Mouse (Mus musculus) lung, embryonic 16.5 days (tissue): ENCODE results near the gene Evx1. TPM values are rescaled to one million over a fixed set of nuclear protein-coding genes. Genes with fewer than 3 reads are reported as not detected.

Source experiments
- ATAC-seq: fragments of 200-750 bp; cut with Nextera tagmentation; 2 replicates; pipeline ENCODE4 v1.8.0; 2017; ENCODE audit warnings: low read depth, mild to moderate bottlenecking, moderate library complexity
- H3K27ac ChIP-seq: fragments of 300-500 bp; sonication (generic); 2 replicates; pipeline ENCODE4 v1.5.1; 2014; ENCODE audit warnings: mild to moderate bottlenecking, control low read depth, low read length
- H3K27me3 ChIP-seq: fragments of 300-500 bp; sonication (generic); 2 replicates; pipeline ENCODE4 v1.6.1; 2014; ENCODE audit warnings: low read depth, low read length, mixed read lengths; ENCODE audit not compliant: control insufficient read depth, insufficient read depth
- H3K36me3 ChIP-seq: fragments of 300-500 bp; sonication (generic); 2 replicates; pipeline ENCODE4 v1.6.1; 2014; ENCODE audit warnings: low read length; ENCODE audit not compliant: control insufficient read depth, insufficient read depth
- H3K4me1 ChIP-seq: fragments of 300-500 bp; sonication (generic); replicated peaks from 2 replicates; pipeline ENCODE4 v1.6.1; 2014; ENCODE audit warnings: low read length, mixed read lengths; ENCODE audit not compliant: control insufficient read depth, insufficient read depth
- H3K4me2 ChIP-seq: fragments of 300-500 bp; sonication (generic); 2 replicates; pipeline ENCODE4 v1.6.1; 2014; ENCODE audit warnings: low read depth, low read length, control low read depth
- H3K4me3 ChIP-seq: fragments of 300-500 bp; sonication (generic); 2 replicates; pipeline ENCODE4 v1.5.1; 2014; ENCODE audit warnings: mild to moderate bottlenecking, low read length, control low read depth
- H3K9ac ChIP-seq: fragments of 300-500 bp; sonication (generic); 2 replicates; pipeline ENCODE4 v1.6.1; 2014; ENCODE audit warnings: low read length, control low read depth
- H3K9me3 ChIP-seq: fragments of 300-500 bp; sonication (generic); 2 replicates; pipeline ENCODE4 v1.6.1; 2016; ENCODE audit warnings: low read length; ENCODE audit not compliant: control insufficient read depth
- WGBS: fragments of 180-500 bp; shearing (Covaris S2); extraction: QIAGEN DNeasy Blood & Tissue Kit; methylation state at CpG from one replicate; pipeline ENCODE4 v1.1.7; 2014; 5-methylcytosine and 5-hydroxymethylcytosine counted together
- polyA plus RNA-seq: library from polyadenylated mRNA; unstranded; fragments of >200 nt; fragmentation: Nextera tagmentation; extraction: Ambion mirVana; gene quantifications from 2 replicates; pipeline ENCODE4 v1.2.1, GENCODE M21; 2015

Gene Evx1
- polyA plus RNA-seq, 1 experiment from 2014 or later = not detected

DNA sequence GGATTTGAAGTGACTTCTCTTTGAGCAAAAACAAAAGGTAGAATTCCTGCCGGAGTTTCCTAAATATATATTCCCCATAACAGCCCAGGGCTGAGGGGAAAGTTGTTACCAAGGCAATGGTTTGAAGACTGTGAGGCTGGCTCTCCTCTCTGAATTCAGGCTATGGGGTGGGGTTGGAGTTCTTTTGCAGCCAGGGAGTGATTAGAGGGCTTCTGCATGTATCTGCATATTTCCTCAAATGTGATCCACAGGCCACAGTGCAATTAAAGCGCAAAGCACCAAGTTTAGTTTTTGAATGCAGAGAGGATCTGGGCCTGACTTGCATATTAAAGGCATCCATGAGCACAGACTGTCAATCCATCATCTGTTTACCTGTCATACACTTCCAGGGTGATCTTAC is 52.7 kb downstream of the Evx1 start:
- no peak overlapping the region for H3K9ac ChIP-seq
- H3K27ac ChIP-seq = no peak overlapping the region
- no peaks in the 10 kb centered on the region for H3K9me3 ChIP-seq
- H3K4me2 ChIP-seq = no peak overlapping the region
- H3K4me1 ChIP-seq = peaks cover 5% of the 10 kb centered on the region
- no peaks in the 10 kb centered on the region for H3K36me3 ChIP-seq
- H3K27me3 ChIP-seq = no peaks in the 10 kb centered on the region
- ATAC-seq = no peak
- no peak overlapping the region for H3K4me3 ChIP-seq
- 82% methylated on average over 2 of the region's 2 CpGs for WGBS

DNA sequence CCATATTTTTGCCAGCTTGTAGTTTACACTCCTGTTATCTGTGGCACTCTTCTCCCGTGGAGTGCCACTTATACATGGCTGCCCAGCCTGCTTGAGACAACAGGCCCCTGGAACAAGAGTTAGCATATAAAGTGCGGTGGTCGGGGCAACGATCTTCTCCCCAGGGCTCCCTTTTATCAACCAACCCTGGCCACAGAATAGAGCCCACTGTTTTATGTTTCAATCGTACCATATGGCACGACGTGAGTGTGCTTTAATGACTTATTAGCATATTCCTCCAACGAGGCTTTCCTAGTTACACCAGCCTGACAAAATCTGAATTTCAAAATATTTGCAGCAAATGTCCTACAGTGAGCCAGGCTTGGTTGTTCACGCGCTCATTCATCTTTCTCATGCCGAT is 53.2 kb downstream of the Evx1 start:
- no peak overlapping the region for H3K4me3 ChIP-seq
- no peak overlapping the region for H3K9ac ChIP-seq
- no peaks in the 10 kb centered on the region for H3K27me3 ChIP-seq
- H3K4me2 ChIP-seq = no peak overlapping the region
- WGBS = 59% methylated on average over 11 of the region's 11 CpGs
- H3K9me3 ChIP-seq = no peaks in the 10 kb centered on the region
- no peak for ATAC-seq
- H3K4me1 ChIP-seq = peaks cover 5% of the 10 kb centered on the region
- H3K36me3 ChIP-seq = no peaks in the 10 kb centered on the region
- no peak overlapping the region for H3K27ac ChIP-seq

DNA sequence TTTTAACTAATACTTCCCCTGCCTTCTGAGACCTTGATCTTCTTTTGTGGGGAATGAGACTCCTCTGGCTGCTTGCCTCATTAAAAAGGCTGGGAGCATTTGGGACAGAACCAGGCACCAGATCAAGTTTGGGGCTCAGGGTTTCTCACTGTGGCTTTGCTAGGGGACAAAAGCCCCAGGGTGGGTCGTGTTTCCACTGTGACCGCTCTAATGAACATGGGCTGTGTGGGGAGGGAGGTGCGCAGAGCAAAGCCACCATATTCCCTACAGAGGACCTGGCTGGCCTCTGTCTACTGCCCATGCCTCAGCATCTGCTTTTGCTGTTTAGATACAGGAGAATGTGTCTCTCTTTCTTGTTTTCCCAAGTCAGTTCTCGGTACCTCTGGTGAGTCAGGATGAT is 53.8 kb downstream of the Evx1 start:
- Histone ChIP-seq H3K27me3 (no peaks in the 10 kb centered on the region), H3K4me3 (no peak overlapping the region), H3K4me1 (peaks cover 5% of the 10 kb centered on the region), H3K27ac (no peak overlapping the region), H3K9me3 (no peaks in the 10 kb centered on the region), H3K4me2 (no peak overlapping the region), H3K36me3 (no peaks in the 10 kb centered on the region), H3K9ac (no peak overlapping the region)
- ATAC-seq = no peak
- 87% methylated on average over 4 of the region's 4 CpGs for WGBS

Other genes starting within 250 kb of the Evx1 start
- gene Hoxa1, start 155.2 kb upstream of the Evx1 start, polyA plus RNA-seq = 1.4 and 1.6 TPM in 2 replicates
- gene Hoxa2, start 148.7 kb upstream of the Evx1 start, polyA plus RNA-seq = 9.5 and 10.2 TPM in 2 replicates
- 2.4 and 2.5 TPM in 2 replicates for gene 5730596B20Rik, start 136.0 kb upstream of the Evx1 start, polyA plus RNA-seq
- gene Hoxa4, start 121.7 kb upstream of the Evx1 start, polyA plus RNA-seq = 2.4 and 2.7 TPM in 2 replicates
- gene Hoxa5, start 108.9 kb upstream of the Evx1 start, polyA plus RNA-seq = 32.3 and 36.3 TPM in 2 replicates
- 2.0 and 2.2 TPM in 2 replicates for gene Hoxa6, start 104.8 kb upstream of the Evx1 start, polyA plus RNA-seq
- gene Hoxa3, start 100.2 kb upstream of the Evx1 start, polyA plus RNA-seq = 6.6 and 7.6 TPM in 2 replicates
- not detected in 2 replicates for gene Gm28308, start 100.2 kb upstream of the Evx1 start, polyA plus RNA-seq
- 5.8 and 6.9 TPM in 2 replicates for gene Hoxa7, start 91.6 kb upstream of the Evx1 start, polyA plus RNA-seq
- 0.06 and 0.41 TPM in 2 replicates for gene Hoxa9, start 82.4 kb upstream of the Evx1 start, polyA plus RNA-seq
- gene Hoxa10, start 72.6 kb upstream of the Evx1 start, polyA plus RNA-seq = 0.21 TPM in 1 of 2 replicates, not detected in the other
- not detected in 2 replicates for gene Hoxa11, start 67.7 kb upstream of the Evx1 start, polyA plus RNA-seq
- gene Hoxa13, start 52.6 kb upstream of the Evx1 start, polyA plus RNA-seq = not detected in 2 replicates